Mouse (Mus musculus): ENCODE results near the gene Zfp503.

Zfp503 gene

DNA sequence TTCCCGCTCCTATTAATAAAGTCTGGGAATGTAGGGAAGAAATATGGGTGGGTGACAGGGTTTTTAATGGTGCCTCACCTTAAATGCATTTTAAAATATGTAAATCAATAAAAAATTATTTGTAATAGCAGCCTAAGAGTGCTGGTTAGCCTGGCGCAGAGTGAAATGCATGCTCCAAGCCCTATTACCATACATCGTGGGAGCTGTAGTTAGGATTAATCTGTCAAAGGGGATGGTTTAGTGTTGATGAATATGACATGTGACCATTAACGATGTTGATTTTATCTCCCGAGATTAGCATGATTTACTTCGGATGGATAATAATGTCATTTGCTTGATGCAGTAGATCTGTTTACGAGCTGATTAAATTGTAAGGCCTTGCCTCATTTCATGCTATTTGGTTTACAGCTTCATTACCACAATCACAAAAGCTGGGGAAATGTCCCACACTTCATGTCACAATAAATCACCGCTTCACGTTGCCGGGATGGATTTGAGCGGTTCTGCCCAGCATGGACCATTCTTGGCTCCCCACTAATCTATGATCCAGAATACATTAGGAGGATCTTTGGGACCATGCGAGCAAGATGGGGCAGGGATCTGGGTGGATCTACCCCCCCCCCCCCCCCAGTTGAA lies 21.9 kb downstream of the Zfp503 start:
- DNase-seq = no peak

DNA sequence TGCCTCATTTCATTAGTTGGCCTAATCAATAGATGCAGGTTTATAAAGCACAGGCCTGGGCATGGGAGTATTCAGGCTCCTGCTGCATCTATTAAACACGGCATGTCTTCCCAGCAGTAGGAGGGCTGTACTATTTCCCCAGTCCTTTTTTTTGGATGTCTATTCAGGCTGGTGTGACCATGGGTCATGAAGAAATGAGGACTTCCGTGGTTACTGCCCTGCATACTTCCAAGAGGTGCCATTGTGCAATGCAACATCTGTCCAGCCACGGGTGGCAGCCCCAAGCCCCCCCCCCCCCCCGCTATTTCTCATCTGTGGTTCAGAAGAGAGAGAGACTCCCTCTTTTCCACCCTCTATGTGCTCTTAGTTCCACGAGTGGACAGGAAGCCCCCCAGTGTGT lies 23.1 kb downstream of the Zfp503 start:
- no peak for DNase-seq

DNA sequence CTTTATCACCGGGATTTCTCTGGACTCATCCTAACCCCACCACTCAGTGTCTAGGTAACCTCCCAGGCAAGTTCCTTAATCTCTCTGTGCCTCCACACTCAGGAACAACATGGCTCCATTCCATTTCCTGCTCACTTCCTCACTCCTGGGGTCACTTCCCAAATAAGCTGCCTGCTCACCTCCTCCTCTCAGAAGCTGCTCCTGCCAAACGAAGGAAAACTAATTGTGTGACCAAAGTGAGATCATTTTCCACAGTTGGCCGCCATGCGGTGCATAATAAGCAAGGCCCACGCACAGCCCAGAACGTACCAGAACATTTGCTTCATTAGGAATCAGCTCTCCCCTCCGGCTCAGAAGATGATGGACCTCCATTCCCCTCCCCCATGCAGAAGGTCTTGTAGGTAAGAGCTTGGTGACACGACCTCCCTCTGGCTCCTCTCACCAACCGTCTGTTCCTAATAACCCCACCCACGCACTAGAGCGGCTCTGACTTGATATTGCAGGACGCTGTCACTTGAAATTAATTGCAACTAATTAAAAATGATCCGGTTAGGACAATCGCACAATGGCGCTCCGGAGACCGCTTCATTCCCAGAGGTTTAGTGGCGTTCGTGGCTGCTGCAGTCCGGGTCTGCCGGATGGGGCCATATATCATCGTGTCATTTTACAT lies 26.9 kb downstream of the Zfp503 start:
- no peak for DNase-seq

DNA sequence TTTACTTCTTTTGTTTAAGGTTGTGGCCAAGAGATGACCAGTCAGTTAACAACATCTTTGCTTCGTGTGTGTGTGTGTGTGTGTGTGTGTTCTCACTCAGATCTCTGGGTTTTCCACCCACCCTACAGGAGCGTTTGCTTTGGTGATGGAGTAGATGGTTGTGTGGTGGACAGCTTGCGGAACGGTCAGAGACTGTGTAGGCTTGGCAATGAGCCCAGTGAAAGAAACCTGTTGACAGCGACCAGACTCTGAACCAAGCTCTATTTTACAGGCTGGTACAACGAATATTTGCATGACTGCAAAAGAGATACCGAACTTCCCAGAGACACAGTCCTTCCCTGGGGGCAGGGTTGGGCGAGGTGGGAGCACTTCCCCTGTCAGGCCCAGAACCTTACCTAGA lies 30.2 kb downstream of the Zfp503 start:
- DNase-seq = no peak

DNA sequence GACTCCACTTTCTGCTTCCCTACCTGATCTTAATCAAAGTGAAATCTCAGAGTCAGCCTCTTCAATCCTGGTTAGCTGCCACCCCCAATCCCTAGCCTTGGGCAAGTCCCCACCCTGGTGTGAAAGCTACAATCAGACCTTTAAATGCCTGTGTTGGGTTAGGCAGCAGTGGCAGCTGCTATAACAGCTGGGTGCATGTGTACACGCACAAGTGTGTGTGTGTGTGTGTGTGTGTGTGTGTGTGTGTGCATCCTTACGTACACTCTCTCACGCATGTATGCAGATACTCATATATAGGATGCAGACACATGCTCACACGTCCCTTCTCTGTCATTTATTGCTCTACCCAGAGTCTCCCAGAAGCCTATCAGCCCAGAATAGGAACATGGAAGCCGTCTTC lies 30.8 kb downstream of the Zfp503 start:
- no peak for DNase-seq

DNA sequence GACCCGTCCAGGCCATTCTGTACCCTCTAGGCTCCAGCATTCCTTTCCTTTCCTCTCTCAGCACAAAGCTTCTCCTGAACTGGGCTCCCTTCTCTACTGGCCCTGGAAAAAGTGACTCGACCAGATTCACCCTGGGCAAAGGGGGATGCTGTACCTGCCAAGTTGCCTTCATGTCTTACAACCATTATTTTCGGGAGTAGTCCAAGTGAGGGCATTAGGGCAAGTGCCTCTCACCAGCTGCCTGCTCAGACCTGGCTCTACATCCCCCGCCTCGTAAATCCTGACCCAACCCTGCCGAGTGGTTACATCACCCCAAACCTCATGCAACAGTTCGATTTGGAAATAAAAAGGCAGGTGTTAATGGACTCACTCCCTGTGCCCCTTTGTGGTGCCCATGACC lies 36.9 kb downstream of the Zfp503 start:
- DNase-seq = no peak

DNA sequence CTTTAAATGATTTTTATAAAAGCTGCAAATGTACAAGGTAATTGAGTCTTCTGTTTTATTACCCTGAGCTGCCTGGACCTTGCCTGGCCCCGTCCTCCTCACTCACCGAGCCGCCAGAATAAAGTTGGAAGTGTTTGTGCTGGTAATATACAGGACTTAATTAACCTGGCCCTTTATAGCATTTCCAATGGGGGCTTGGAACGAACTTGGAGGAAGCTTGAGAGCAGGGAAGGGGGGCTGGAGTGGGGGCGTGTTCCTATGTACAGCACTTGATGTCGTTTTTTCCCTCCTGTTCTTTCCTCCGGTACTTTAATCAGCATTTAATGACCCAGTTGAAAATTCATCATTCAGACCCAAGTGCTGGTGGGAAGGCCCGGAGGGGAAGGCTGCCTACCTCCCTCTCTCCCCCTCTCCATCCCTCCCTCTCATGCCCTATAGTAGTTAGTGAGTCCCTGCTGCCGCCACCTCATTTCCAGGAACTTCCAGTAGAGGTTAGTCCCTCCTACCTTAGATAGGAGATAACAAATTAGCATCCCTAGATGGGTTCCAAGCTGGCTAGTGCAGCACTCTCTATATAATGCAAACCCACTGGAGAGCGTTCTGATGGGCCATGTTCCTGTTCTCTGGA lies 37.4 kb downstream of the Zfp503 start:
- DNase-seq = no peak

DNA sequence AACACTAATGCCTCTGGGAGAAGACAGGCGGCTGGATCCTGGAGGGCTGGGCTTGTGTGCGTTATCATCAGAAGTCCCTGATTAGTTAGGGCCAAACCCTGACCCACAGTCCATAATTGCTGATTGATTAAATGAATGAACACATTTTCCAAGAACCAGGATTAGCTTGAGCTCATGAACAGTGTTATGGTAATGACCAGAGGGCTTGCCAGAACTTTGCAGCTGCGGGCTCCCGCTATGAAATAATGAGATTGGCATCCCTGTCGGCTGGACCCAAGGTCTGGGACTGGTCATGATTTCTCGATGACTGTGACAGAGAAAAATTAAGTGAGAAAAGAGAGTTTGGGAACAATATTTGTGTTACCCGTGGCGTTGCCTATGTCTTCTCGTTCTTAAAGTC lies 44.5 kb downstream of the Zfp503 start:
- no peak for DNase-seq

DNA sequence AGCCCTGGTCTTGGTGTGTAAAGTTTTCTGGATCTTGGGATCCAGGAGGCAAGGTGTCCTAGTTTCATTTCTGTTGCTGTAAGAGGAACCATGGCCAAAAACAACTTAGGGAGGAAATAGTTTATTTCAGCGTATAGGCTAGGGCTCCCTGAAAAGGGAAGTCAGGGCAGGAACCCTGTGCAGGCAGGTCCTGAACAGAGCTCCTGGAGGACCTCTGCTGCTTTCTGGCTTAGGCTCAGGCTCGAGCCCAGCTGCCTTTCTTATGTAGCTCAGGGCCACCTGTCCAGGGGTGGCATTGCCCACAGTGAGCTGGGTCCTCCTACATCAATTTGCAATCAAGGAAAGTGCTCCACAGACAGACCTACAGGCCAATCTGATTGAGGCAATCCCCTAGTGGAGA lies 47.8 kb downstream of the Zfp503 start:
- DNase-seq = no peak

DNA sequence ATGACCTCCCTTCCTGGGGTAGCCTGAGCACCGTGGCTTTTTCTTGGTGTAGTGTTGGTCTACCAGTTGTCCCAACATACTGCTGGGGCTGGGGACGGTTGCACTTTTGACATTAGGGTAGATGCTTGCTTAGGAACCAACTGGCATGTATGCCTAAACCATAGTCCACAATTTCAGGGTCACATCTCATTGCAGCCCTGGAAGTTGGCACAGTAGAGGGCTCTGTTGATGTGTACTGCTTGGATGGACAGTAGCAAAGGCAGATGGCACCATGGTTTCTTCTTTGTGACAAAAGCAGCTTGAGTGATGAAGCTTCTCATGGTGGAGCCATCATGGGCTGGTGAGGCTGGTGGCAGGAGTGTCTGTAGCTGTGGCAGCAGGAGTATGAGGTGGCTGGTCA lies 52.3 kb downstream of the Zfp503 start:
- no peak for DNase-seq

DNA sequence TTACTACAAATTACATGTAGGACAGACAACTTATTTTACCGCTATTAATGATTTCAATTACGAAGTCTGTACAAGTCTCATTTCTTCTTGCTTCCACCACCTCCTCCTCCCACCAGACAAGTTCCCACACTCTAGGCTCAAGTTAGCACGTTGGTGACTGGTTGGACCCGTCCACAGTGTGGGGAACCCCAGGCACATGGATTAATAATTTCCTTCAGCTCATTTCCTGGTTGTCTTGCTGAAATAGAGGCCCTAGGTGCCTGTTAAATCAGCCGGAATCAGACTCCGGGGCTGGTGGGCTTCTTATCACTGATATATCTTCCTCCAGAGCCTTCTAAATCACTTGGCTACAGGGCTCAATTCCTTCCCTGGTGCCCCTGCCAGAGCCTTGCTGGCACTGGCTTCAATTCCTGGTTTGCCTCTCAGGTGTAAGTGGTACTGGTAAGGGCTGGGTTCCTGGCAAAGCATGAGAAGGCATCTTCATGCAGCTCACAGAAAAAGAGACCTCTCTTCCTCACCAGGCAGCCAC lies 53.2 kb downstream of the Zfp503 start:
- DNase-seq = no peak
